Mouse (Mus musculus) embryonic facial prominence, embryonic 15.5 days (tissue): ENCODE data around the gene Mnx1. TPM values are rescaled to one million over a fixed set of nuclear protein-coding genes. Genes with fewer than 3 reads are reported as not detected.

Experiments used
- ATAC-seq: fragments of 200-750 bp; cut with Nextera tagmentation; 2 replicates; pipeline ENCODE4 v1.8.0; 2017; ENCODE audit warnings: low read depth, moderate TSS enrichment; ENCODE audit not compliant: insufficient number of reproducible peaks, low FRiP score, low TSS enrichment
- H3K27ac ChIP-seq: fragments of 300-500 bp; sonication (generic); replicated peaks from 2 replicates; pipeline ENCODE4 v1.5.1; 2015; ENCODE audit warnings: mild to moderate bottlenecking, inconsistent platforms
- H3K27me3 ChIP-seq: fragments of 300-500 bp; sonication (generic); 2 replicates; pipeline ENCODE4 v1.6.1; 2015; ENCODE audit warnings: inconsistent platforms
- H3K36me3 ChIP-seq: fragments of 300-500 bp; sonication (generic); 2 replicates; pipeline ENCODE4 v1.6.1; 2015; ENCODE audit warnings: mild to moderate bottlenecking, inconsistent platforms
- H3K4me1 ChIP-seq: fragments of 300-500 bp; sonication (generic); 2 replicates; pipeline ENCODE4 v1.6.1; 2015; ENCODE audit warnings: inconsistent platforms
- H3K4me2 ChIP-seq: fragments of 300-500 bp; sonication (generic); replicated peaks from 2 replicates; pipeline ENCODE4 v1.6.1; 2015; ENCODE audit warnings: mild to moderate bottlenecking, inconsistent platforms
- H3K4me3 ChIP-seq: fragments of 300-500 bp; sonication (generic); replicated peaks from 2 replicates; pipeline ENCODE4 v1.5.1; 2015; ENCODE audit warnings: mild to moderate bottlenecking, inconsistent platforms
- H3K9ac ChIP-seq: fragments of 300-500 bp; sonication (generic); 2 replicates; pipeline ENCODE4 v1.6.1; 2015; ENCODE audit warnings: inconsistent platforms
- H3K9me3 ChIP-seq: fragments of 300-500 bp; sonication (generic); replicated peaks from 2 replicates; pipeline ENCODE4 v1.6.1; 2016; ENCODE audit warnings: inconsistent platforms
- WGBS: fragments of 180-500 bp; shearing (Covaris S2); methylation state at CpG from one replicate; pipeline ENCODE4 v1.1.7; 2015; 5-methylcytosine and 5-hydroxymethylcytosine counted together
- polyA plus RNA-seq: library from polyadenylated mRNA; unstranded; fragments of >200 nt; fragmentation: Nextera tagmentation; extraction: Ambion mirVana; gene quantifications from 2 replicates; pipeline ENCODE4 v1.2.1, GENCODE M21; 2015

Mnx1 gene
- polyA plus RNA-seq = 0.11 and 0.13 TPM in 2 replicates

GRCm38 (mm10) chr5:29478208-29479197 is at the start of gene Mnx1:
Gene Mnx1 (minus strand): TSS chr5:29478470.
- peaks cover 99% of the 10 kb centered on the region for H3K27me3 ChIP-seq
- no peaks in the 10 kb centered on the region for H3K36me3 ChIP-seq
- peak within 1 kb of the TSS; percentile 69 for H3K4me2 ChIP-seq
- under 1% methylated on average over 65 of the region's 65 CpGs for WGBS
- H3K27ac ChIP-seq = no peak within 1 kb of the TSS
- no peaks in the 10 kb centered on the region for H3K9me3 ChIP-seq
- H3K4me3 ChIP-seq = peak within 1 kb of the TSS; percentile 39
- no peak within 1 kb of the TSS for H3K9ac ChIP-seq
- ATAC-seq = 0 out of 2 replicates have a peak, but pooled peaks have one; percentile 32
- H3K4me1 ChIP-seq = peaks cover 28% of the 10 kb centered on the region

DNA sequence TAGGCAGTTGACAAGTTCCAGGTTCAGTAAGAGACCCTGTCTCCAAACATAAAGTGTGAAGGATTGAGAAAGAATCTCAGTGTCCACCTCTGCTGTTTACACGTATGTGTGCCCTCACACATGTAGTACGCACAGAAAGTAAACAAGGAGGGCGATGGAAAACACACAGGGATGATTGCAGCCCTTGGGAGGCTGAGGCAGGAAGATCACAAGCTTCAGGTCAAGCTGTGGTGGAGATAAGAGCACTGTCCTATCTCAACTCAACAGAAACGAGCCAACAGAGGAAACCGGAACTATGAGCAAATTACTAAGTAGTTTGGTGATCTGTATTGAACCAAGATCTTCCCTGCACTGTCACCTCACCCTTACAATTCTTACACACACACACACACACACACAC is 38.2 kb upstream of the Mnx1 start:
- no peaks in the 10 kb centered on the region for H3K4me1 ChIP-seq
- 78% methylated on average over 5 of the region's 5 CpGs for WGBS
- ATAC-seq = no peak

GRCm38 (mm10) chr5:29515888-29516287 is 37.6 kb upstream of the Mnx1 start:
- Histone ChIP-seq H3K9me3 (no peaks in the 10 kb centered on the region), H3K9ac (no peak overlapping the region), H3K4me2 (no peak overlapping the region), H3K27ac (no peak overlapping the region), H3K36me3 (no peaks in the 10 kb centered on the region), H3K27me3 (no peaks in the 10 kb centered on the region), H3K4me3 (no peak overlapping the region), H3K4me1 (no peaks in the 10 kb centered on the region)
- no peak for ATAC-seq
- 57% methylated on average over 3 of the region's 3 CpGs for WGBS

More for the DNA sequence above, 38.2 kb upstream of the Mnx1 start:
- H3K27me3 ChIP-seq = no peaks in the 10 kb centered on the region
- no peaks in the 10 kb centered on the region for H3K36me3 ChIP-seq
- no peak overlapping the region for H3K4me3 ChIP-seq
- no peaks in the 10 kb centered on the region for H3K9me3 ChIP-seq
- no peak overlapping the region for H3K27ac ChIP-seq
- H3K4me2 ChIP-seq = no peak overlapping the region
- no peak overlapping the region for H3K9ac ChIP-seq

DNA sequence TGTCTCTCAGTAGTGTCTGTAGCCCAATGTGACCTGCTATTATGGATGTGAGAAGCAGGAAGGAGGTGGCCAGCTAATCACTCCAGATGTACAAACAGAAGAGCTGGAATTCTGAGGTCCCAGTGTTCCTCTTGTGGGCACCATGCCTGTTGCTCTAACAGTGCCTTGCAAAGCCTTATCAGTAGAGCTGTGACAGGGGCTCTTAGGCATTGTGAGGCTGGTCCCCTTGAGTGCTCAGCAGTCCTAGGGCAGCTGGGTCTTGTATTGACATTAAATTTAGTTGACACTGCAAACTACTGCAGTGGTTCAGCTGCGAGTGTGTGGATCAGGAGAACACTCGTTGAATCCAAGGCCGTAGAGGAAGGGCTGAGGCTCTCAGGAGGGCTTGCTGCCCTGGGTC is 28.7 kb upstream of the Mnx1 start:
- WGBS = 79% methylated on average over 3 of the region's 3 CpGs
- no peaks in the 10 kb centered on the region for H3K9me3 ChIP-seq
- no peak overlapping the region for H3K4me3 ChIP-seq
- no peak overlapping the region for H3K27ac ChIP-seq
- H3K27me3 ChIP-seq = no peaks in the 10 kb centered on the region
- H3K4me2 ChIP-seq = no peak overlapping the region
- no peak overlapping the region for H3K9ac ChIP-seq
- H3K36me3 ChIP-seq = no peaks in the 10 kb centered on the region
- no peak for ATAC-seq
- no peaks in the 10 kb centered on the region for H3K4me1 ChIP-seq

GRCm38 (mm10) chr5:29487321-29487720 is 9.1 kb upstream of the Mnx1 start:
- 12% methylated on average over 13 of the region's 13 CpGs for WGBS

DNA sequence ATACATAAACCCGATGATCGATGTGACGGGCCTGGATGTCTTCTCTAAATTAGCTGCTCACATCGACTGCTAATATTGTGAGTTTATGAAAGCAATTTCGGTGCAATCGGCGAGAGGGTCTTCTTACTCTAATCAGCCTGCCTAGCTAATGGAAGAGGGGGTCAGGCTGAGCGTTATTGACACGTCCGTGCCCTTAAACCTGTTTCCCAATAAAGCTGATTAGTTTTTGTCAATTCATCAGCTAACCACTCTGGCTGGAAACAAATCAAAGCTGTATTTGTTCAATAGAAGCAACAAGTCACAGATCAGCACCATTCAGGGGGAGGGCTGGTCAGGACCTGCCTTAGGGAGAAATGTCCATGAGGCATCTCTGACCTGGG is 7.7 kb upstream of the Mnx1 start:
- no peak for ATAC-seq
- Histone ChIP-seq H3K9ac (no peak overlapping the region), H3K4me2 (no peak overlapping the region), H3K27me3 (peaks cover 93% of the 10 kb centered on the region), H3K9me3 (no peaks in the 10 kb centered on the region), H3K36me3 (no peaks in the 10 kb centered on the region), H3K4me3 (no peak overlapping the region), H3K4me1 (0 out of 2 replicates have a peak, but pooled peaks cover 4% of the 10 kb centered on the region), H3K27ac (no peak overlapping the region)
- WGBS = 2% methylated on average over 10 of the region's 10 CpGs

More at GRCm38 (mm10) chr5:29487321-29487720, 9.1 kb upstream of the Mnx1 start:
- peaks cover 85% of the 10 kb centered on the region for H3K27me3 ChIP-seq
- H3K27ac ChIP-seq = no peak overlapping the region
- H3K9ac ChIP-seq = no peak overlapping the region
- 0 out of 2 replicates have a peak, but pooled peaks cover 4% of the 10 kb centered on the region for H3K4me1 ChIP-seq
- ATAC-seq = no peak
- H3K9me3 ChIP-seq = no peaks in the 10 kb centered on the region
- no peak overlapping the region for H3K4me2 ChIP-seq
- H3K4me3 ChIP-seq = no peak overlapping the region
- H3K36me3 ChIP-seq = no peaks in the 10 kb centered on the region

DNA sequence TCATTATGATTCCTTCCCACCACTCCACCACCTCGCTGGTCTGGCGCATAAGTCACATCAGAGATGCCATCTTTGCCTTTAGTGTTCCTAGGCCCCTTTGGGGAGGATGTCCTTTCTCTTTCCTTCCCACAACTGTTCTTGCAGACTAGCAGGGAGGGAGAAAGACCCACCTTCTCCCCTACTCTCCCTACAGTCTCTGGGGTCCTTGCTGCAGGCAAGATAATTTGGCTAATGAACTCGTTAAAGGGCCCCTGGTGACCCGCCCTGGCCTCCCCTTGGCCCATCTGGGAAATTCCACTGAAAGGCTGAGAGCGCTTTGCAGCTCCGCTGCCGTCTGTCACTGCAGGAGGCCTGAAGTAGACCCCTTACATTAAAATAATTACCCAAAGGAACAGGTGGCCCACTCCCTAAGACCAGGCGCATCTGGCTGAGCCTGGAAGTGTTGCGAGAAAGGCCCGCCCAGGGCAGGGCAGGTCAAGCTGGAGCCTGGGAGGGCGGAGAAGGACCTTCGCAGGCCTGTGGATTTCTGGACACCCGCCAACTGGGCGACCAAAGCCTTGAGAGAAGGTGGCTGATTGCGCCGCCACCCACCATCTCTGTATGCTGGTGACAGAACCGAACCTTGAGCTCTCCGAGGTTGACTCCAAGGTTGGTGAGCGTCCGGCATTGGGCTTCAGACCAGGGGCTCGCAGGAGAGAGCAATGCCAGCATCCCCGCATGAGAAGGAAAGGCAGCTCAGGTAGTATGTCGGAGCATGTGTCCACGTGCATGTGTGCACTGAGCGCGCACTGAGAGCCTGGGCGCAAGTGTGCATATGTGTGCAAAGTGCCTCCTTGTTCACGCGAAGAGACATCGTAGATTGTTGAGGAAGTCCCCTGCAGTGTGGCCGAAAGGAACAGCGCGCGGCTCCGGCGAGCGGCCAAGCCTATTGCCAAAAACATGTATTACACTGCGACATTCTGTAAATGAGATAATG is 7.0 kb upstream of the Mnx1 start:
- ATAC-seq = no peak
- no peak overlapping the region for H3K4me3 ChIP-seq
- peaks cover 97% of the 10 kb centered on the region for H3K27me3 ChIP-seq
- no peaks in the 10 kb centered on the region for H3K9me3 ChIP-seq
- H3K4me2 ChIP-seq = no peak overlapping the region
- no peak overlapping the region for H3K27ac ChIP-seq
- 0 out of 2 replicates have a peak, but pooled peaks cover 4% of the 10 kb centered on the region for H3K4me1 ChIP-seq
- WGBS = 2% methylated on average over 38 of the region's 38 CpGs
- H3K9ac ChIP-seq = no peak overlapping the region
- no peaks in the 10 kb centered on the region for H3K36me3 ChIP-seq

- H3K27ac ChIP-seq = no peak overlapping the region
Observed at GRCm38 (mm10) chr5:29483801-29484200, 5.5 kb upstream of the Mnx1 start.

GRCm38 (mm10) chr5:29479198-29479593 is 926 bp upstream of the Mnx1 start:
- Histone ChIP-seq H3K9ac (no peak overlapping the region), H3K4me1 (peaks cover 22% of the 10 kb centered on the region), H3K27ac (no peak overlapping the region), H3K36me3 (no peaks in the 10 kb centered on the region), H3K27me3 (peaks cover 99% of the 10 kb centered on the region), H3K4me2 (peak overlapping the region; percentile 69; the same call in 1 of the 2 replicates), H3K9me3 (no peaks in the 10 kb centered on the region), H3K4me3 (peak overlapping the region; percentile 39; the same call in 1 of the 2 replicates)
- no peak for ATAC-seq
- 0% methylated on average over 14 of the region's 14 CpGs for WGBS

More at GRCm38 (mm10) chr5:29483801-29484200, 5.5 kb upstream of the Mnx1 start:
- H3K4me1 ChIP-seq = peaks cover 9% of the 10 kb centered on the region
- peaks cover 97% of the 10 kb centered on the region for H3K27me3 ChIP-seq
- no peak overlapping the region for H3K4me3 ChIP-seq
- H3K9me3 ChIP-seq = no peaks in the 10 kb centered on the region
- no peaks in the 10 kb centered on the region for H3K36me3 ChIP-seq
- no peak overlapping the region for H3K4me2 ChIP-seq
- H3K9ac ChIP-seq = no peak overlapping the region
- WGBS = 5% methylated on average over 4 of the region's 4 CpGs
- ATAC-seq = no peak

GRCm38 (mm10) chr5:29477474-29478207 is 629 bp downstream of the Mnx1 start:
- Histone ChIP-seq H3K27me3 (peaks cover 99% of the 10 kb centered on the region), H3K9ac (no peak overlapping the region), H3K4me1 (peaks cover 28% of the 10 kb centered on the region), H3K36me3 (no peaks in the 10 kb centered on the region), H3K9me3 (no peaks in the 10 kb centered on the region), H3K27ac (no peak overlapping the region), H3K4me2 (peak overlapping the region; percentile 69), H3K4me3 (peak overlapping the region; percentile 39)
- 0 out of 2 replicates have a peak, but pooled peaks have one; percentile 15 for ATAC-seq
- WGBS = under 1% methylated on average over 55 of the region's 73 CpGs
